Mouse (Mus musculus): ENCODE data around the gene Cmss1.

DNA sequence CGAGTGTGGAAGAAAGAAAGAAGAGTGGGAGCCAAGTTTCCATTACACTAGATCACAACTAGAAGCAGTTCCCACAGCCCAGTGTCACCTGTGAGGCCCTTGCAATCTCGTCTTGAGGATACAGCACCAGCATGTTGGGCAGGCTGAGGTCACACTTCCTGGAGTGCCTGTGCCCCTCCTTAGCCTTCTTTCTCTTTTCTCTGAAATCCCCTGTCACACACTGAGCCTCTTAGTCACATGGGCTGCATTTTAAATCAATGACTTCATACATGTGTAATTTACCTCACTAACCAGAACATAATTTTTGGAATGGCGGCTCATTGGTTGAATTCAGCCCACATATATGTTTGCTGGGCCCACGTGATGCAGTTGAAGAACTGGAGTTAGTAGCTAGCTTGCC lies 203.8 kb downstream of the Cmss1 start:
- TF ChIP-seq CTCF (IDR thresholded peaks at IDR 0.05; ENCODE audit: borderline replicate concordance, insufficient read depth, low read length) (no peak), POLR2A (IDR thresholded peaks at IDR 0.05; ENCODE audit: low read depth, low read length) (no peak)

All from embryonic fibroblast, embryonic 13.5 days (primary cell).